Mouse (Mus musculus) heart, embryonic 14.5 days (tissue): ENCODE data around the gene Dedd. TPM values are rescaled to one million over a fixed set of nuclear protein-coding genes. Genes with fewer than 3 reads are reported as not detected.

Source experiments
- ATAC-seq: fragments of 200-750 bp; cut with Nextera tagmentation; 2 replicates; pipeline ENCODE4 v1.8.0; 2017; ENCODE audit warnings: low read depth, moderate TSS enrichment; ENCODE audit not compliant: insufficient number of reproducible peaks, insufficient read depth, low FRiP score
- H3K27ac ChIP-seq, 2 experiments: fragments of 200-500 bp in 1 of 2; fragments of 300-500 bp in 1 of 2; sonication (generic) in 1 of 2; replicated peaks in 1 of 2; 2 replicates each; pipeline ENCODE4 v1.5.1; 2012 to 2014; ENCODE audit warnings: low read depth in 2 of 2, low read length in 2 of 2, control low read depth in 1 of 2, mild to moderate bottlenecking in 1 of 2, mixed read lengths in 1 of 2; ENCODE audit not compliant: control insufficient read depth in 1 of 2, insufficient read depth in 1 of 2
- H3K27me3 ChIP-seq: fragments of 300-500 bp; sonication (generic); 2 replicates; pipeline ENCODE4 v1.6.1; 2014; ENCODE audit warnings: mild to moderate bottlenecking, low read length, control low read depth; ENCODE audit not compliant: control insufficient read depth, insufficient read depth
- H3K36me3 ChIP-seq: fragments of 300-500 bp; sonication (generic); 2 replicates; pipeline ENCODE4 v1.6.1; 2014; ENCODE audit warnings: mild to moderate bottlenecking, control low read depth, low read length, mixed read lengths; ENCODE audit not compliant: control insufficient read depth, insufficient read depth
- H3K4me1 ChIP-seq, 2 experiments: fragments of 200-500 bp in 1 of 2; fragments of 300-500 bp in 1 of 2; sonication (generic) in 1 of 2; 2 replicates each; pipeline ENCODE4 v1.6.1; 2012 to 2014; ENCODE audit warnings: low read length in 2 of 2, control low read depth in 1 of 2, mixed read lengths in 1 of 2; ENCODE audit not compliant: control insufficient read depth in 2 of 2, insufficient read depth in 2 of 2
- H3K4me2 ChIP-seq: fragments of 300-500 bp; sonication (generic); 2 replicates; pipeline ENCODE4 v1.6.1; 2014; ENCODE audit warnings: mild to moderate bottlenecking, low read length
- H3K4me3 ChIP-seq, 2 experiments: fragments of 200-500 bp in 1 of 2; fragments of 300-500 bp in 1 of 2; sonication (generic) in 1 of 2; 2 replicates each; pipeline ENCODE4 v1.5.1; 2012 to 2014; ENCODE audit warnings: low read length in 2 of 2, mild to moderate bottlenecking in 2 of 2, control low read depth in 1 of 2, low read depth in 1 of 2, moderate library complexity in 1 of 2; ENCODE audit not compliant: control insufficient read depth in 1 of 2, insufficient read depth in 1 of 2
- H3K9ac ChIP-seq: fragments of 300-500 bp; sonication (generic); 2 replicates; pipeline ENCODE4 v1.6.1; 2014; ENCODE audit warnings: mild to moderate bottlenecking, low read length
- H3K9me3 ChIP-seq: fragments of 300-500 bp; sonication (generic); 2 replicates; pipeline ENCODE4 v1.6.1; 2016; ENCODE audit warnings: low read length, control low read depth; ENCODE audit not compliant: control insufficient read depth
- WGBS: fragments of 180-500 bp; shearing (Covaris S2); extraction: QIAGEN DNeasy Blood & Tissue Kit; methylation state at CpG from one replicate; pipeline ENCODE4 v1.1.7; 2014; 5-methylcytosine and 5-hydroxymethylcytosine counted together
- polyA plus RNA-seq: library from polyadenylated mRNA; unstranded; fragments of >200 nt; fragmentation: Nextera tagmentation; extraction: Ambion mirVana; gene quantifications from 2 replicates; pipeline ENCODE4 v1.2.1, GENCODE M21; 2014

Dedd gene
- polyA plus RNA-seq: 31.4 and 42.4 TPM in 2 replicates

DNA sequence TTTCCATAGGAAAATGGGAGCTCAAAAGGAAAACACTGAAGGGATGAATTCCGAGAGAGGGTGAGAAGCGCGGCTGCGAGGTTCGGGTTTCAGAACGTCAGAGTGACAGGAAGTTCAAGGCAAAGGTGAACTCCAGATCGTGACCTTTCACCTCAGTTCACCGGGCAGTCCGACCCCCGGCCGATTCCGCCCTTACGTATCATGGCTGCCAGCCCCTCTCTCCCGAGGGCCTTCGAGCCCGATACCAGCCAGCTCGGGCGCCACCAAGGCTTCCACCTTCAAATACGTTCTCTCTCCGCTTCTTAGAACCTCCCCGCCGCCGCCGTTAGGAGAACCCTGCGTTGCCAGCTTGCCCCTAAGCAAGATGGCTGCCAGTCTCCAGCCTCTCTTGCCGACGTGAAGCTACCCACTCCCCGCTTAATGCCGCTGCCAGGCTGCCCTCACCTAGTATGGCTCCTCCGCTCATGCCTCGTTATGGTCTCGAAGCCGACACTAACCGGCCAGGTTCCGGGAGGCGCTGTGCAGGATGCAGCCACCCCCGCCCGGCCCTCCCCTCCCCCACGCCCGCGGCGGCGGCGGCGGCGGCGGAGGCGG lies at the start of gene Dedd:
Gene Dedd (plus strand): TSS at position 307 of the 594 bp plus-strand sequence.
- peaks cover 20% of the 10 kb centered on the region for H3K36me3 ChIP-seq
- H3K4me1 ChIP-seq: peaks cover 0 to 44% of the 10 kb centered on the region in 2 experiments
- peak within 1 kb of the TSS; percentile 93 for H3K4me2 ChIP-seq
- H3K9me3 ChIP-seq: no peaks in the 10 kb centered on the region
- peak within 1 kb of the TSS; percentile 90 for H3K9ac ChIP-seq
- under 1% methylated on average over 48 of the region's 48 CpGs for WGBS
- H3K27me3 ChIP-seq: no peaks in the 10 kb centered on the region
- peak within 1 kb of the TSS; percentile 98 for H3K27ac ChIP-seq
- ATAC-seq: peak; percentile 91
- H3K4me3 ChIP-seq: peak within 1 kb of the TSS; percentile 80 to 88

DNA sequence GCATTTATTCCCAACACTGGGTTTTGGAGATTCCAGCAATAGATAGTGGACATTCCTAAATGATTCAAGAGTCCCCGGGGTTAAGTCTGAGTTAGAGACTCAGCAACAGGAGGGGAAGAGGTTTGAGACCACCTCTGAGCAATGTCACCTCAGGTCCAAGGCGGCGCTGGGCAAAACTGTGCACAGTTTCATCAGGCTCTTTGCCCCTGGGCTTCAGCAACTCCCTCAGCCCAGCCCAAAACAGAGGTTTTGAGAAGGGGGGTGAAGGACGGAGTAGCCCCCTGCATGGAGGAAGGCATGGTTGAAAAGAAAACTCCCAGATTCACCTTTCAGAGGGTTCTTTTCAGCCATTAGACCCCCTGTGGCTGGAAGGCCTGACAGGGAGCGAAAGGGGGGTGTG lies 49.2 kb upstream of the Dedd start:
- Histone ChIP-seq H3K27ac (no peak overlapping the region), H3K4me2 (peak overlapping the region; percentile 92), H3K4me1 (peaks cover 6 to 16% of the 10 kb centered on the region in 2 experiments), H3K9me3 (no peaks in the 10 kb centered on the region), H3K27me3 (no peaks in the 10 kb centered on the region), H3K36me3 (peaks cover 69% of the 10 kb centered on the region), H3K4me3 (peak overlapping the region; percentile 76 to 96), H3K9ac (peak overlapping the region; percentile 87)
- WGBS: 61% methylated on average over 5 of the region's 5 CpGs
- ATAC-seq: no peak

- Histone ChIP-seq H3K9ac (peak overlapping the region; percentile 87), H3K36me3 (peaks cover 69% of the 10 kb centered on the region)
These were observed 48.6 kb upstream of the Dedd start for GRCm38 (mm10) chr1:171280250-171280915.

DNA sequence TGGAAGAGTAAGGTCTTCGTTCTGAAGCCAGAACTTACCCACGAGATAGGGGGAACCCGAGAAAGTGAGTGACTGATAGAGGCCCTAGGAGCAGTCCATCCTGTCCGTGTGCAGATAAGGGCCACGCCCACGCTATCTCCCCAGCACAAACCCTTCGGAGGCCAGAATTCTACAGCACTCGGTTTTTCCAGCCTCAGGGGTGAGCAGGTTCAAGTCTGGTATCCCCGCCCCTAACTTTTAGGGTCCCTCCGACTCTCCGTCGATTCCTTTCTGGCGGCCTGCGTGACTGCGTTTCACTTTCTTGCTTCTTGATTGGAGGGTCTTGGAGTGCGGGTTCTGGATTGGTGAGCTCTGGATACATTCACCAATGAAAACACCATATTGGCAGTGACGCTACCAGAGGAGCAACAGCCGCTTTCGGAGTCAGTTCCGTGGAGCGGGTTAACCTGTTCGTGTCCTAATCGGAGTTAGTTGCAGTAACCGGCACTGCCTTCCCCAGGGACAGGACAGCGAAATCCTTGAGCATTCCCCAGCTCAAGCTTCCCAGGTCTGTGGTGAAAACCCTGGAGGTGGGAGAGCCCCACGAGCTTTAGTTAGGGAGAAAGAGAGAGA lies 47.9 kb upstream of the Dedd start, which contains the start of gene Ppox:
Gene Ppox (minus strand): TSS at position 271 of the 612 bp plus-strand sequence.
- no peaks in the 10 kb centered on the region for H3K27me3 ChIP-seq
- H3K4me3 ChIP-seq: peak within 1 kb of the TSS; percentile 76 to 96
- peaks cover 69% of the 10 kb centered on the region for H3K36me3 ChIP-seq
- WGBS: 0% methylated on average over 26 of the region's 26 CpGs
- ATAC-seq: peak; percentile 95
- peak within 1 kb of the TSS; percentile 92 for H3K4me2 ChIP-seq
- peaks cover 6 to 16% of the 10 kb centered on the region in 2 experiments for H3K4me1 ChIP-seq
- H3K9me3 ChIP-seq: no peaks in the 10 kb centered on the region
- H3K9ac ChIP-seq: peak within 1 kb of the TSS; percentile 87
- H3K27ac ChIP-seq: peak within 1 kb of the TSS; percentile 78 to 89

More at GRCm38 (mm10) chr1:171280250-171280915, 48.6 kb upstream of the Dedd start:
- Histone ChIP-seq H3K27ac (peak overlapping the region; percentile 65 to 69), H3K27me3 (no peaks in the 10 kb centered on the region), H3K4me3 (peak overlapping the region; percentile 76 to 96), H3K4me1 (peaks cover 6 to 16% of the 10 kb centered on the region in 2 experiments), H3K4me2 (peak overlapping the region; percentile 92), H3K9me3 (no peaks in the 10 kb centered on the region)
- ATAC-seq: peak; percentile 7; the same call in 1 of the 2 replicates
- under 1% methylated on average over 25 of the region's 25 CpGs for WGBS

GRCm38 (mm10) chr1:171281528-171281923 lies 47.4 kb upstream of the Dedd start:
- Histone ChIP-seq H3K27me3 (no peaks in the 10 kb centered on the region), H3K36me3 (peaks cover 69% of the 10 kb centered on the region), H3K4me2 (peak overlapping the region; percentile 92), H3K4me1 (peaks cover 6 to 20% of the 10 kb centered on the region in 2 experiments), H3K27ac (peak overlapping the region; percentile 78 to 89), H3K9me3 (no peaks in the 10 kb centered on the region), H3K9ac (peak overlapping the region; percentile 78), H3K4me3 (peak overlapping the region; percentile 61 to 76)
- WGBS: 2% methylated on average over 10 of the region's 10 CpGs
- ATAC-seq: peak; percentile 49

DNA sequence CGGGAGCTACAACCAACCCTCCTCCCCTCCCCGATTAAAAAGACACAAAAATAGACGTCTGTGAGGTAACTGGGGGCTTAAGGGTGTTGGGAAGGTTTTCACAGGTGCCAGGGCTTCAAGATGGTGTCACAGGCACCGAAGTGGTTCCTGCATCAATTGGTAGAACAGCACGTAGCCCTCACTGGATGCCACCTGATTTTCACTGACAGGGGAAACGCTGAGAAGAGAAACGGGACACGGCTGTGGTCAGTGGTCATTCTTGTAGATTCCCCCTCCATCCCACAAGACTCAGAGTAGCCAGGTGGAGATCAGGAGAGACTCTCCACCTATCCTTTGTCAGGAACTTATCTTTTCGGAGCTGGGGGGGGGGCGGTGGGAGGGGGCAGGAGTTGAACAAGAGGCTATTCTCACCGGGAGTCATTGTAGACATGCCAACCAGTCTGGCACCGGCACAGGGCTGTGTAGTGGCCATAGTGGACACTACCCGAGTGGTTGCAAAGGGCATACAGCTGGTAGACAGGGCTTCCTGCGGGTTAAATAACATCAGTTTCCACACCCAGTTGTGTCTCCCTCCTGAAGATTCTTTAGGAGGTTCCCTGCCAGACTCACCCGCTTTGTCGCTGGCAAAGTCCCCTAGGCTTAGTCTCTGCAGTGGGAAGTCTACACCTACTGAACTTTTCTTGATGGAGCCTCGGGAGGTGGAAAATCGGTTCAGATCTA lies 46.7 kb upstream of the Dedd start:
- Histone ChIP-seq H3K4me3 (peak overlapping the region in 1 of 2 experiments; percentile 76; a peak in 1 of 4 replicates), H3K36me3 (peaks cover 65% of the 10 kb centered on the region)
- 72% methylated on average over 18 of the region's 18 CpGs for WGBS

More for the DNA sequence above, 46.7 kb upstream of the Dedd start:
- ATAC-seq: no peak
- H3K9ac ChIP-seq: peak overlapping the region; percentile 78
- H3K27ac ChIP-seq: no peak overlapping the region
- no peaks in the 10 kb centered on the region for H3K9me3 ChIP-seq
- H3K4me2 ChIP-seq: peak overlapping the region; percentile 92
- no peaks in the 10 kb centered on the region for H3K27me3 ChIP-seq
- H3K4me1 ChIP-seq: peaks cover 8 to 25% of the 10 kb centered on the region in 2 experiments
